ENCODE assay signal across 9 mouse cellular contexts in genomic region chr8:95175808-95176207, GRCm38 (mm10). TPM values are rescaled to one million over a fixed set of nuclear protein-coding genes. Genes with fewer than 3 reads are reported as not detected.
DNase-seq lines count a peak whose midpoint lies in the region; ATAC-seq lines count a peak whose summit lies in the region.
"Had no signal": no experiment of that assay in that cellular context is flagged by ENCODE, and none has a peak within 500 bp of the region (broad histone marks: within the 10 kb centered on the region; RNA-seq: fewer than 3 reads in every experiment).

No protein-coding gene starts in this region.

- ATAC-seq in hindbrain, embryonic 14.5 days (ENCODE audit: low FRiP score): peak; percentile 91
- no peak for ATAC-seq in kidney, embryonic 14.5 days (ENCODE audit: low FRiP score, low TSS enrichment)
- no peak for ATAC-seq in kidney, embryonic 16.5 days (ENCODE audit: low FRiP score, low TSS enrichment)

- H3K9ac ChIP-seq in hindbrain, embryonic 14.5 days: peak overlapping the region; percentile 50; the same call in 1 of the 2 replicates
- no peak overlapping the region for H3K9ac ChIP-seq in kidney, embryonic 14.5 days (ENCODE audit: low read depth, low read length)
- H3K9ac ChIP-seq in kidney, embryonic 16.5 days (replicated peaks; ENCODE audit: low read length): no peak overlapping the region
- H3K9ac ChIP-seq: liver, embryonic 14.5 days had no signal

- peak overlapping the region; percentile 94 for H3K27ac ChIP-seq in hindbrain, embryonic 14.5 days
- no peak overlapping the region for H3K27ac ChIP-seq in kidney, embryonic 14.5 days (ENCODE audit: low read depth, low read length)
- H3K27ac ChIP-seq in kidney, embryonic 16.5 days (ENCODE audit: low read length): no peak overlapping the region
- H3K27ac ChIP-seq: liver, embryonic 14.5 days had no signal

- no peaks in the 10 kb centered on the region for H3K27me3 ChIP-seq in hindbrain, embryonic 14.5 days (ENCODE audit: control insufficient read depth, insufficient read depth, low read length)
- H3K27me3 ChIP-seq in kidney, embryonic 14.5 days (ENCODE audit: control insufficient read depth, insufficient read depth, low read length): no peaks in the 10 kb centered on the region
- no peaks in the 10 kb centered on the region for H3K27me3 ChIP-seq in kidney, embryonic 16.5 days (ENCODE audit: insufficient read depth, low read length)

- H3K4me1 ChIP-seq in hindbrain, embryonic 14.5 days (replicated peaks; ENCODE audit: control insufficient read depth, insufficient read depth, low read length): peaks cover 17% of the 10 kb centered on the region
- H3K4me1 ChIP-seq in kidney, embryonic 14.5 days (ENCODE audit: control insufficient read depth, insufficient read depth, low read length): no peaks in the 10 kb centered on the region
- H3K4me1 ChIP-seq in kidney, embryonic 16.5 days (ENCODE audit: insufficient read depth, low read length): no peaks in the 10 kb centered on the region

- peak; percentile 42 for DNase-seq in adrenal gland, postnatal 10 days
- peak; percentile 4 for DNase-seq in cerebellum, adult 9-10 months
- DNase-seq in hindbrain, embryonic 14.5 days (ENCODE audit: low spot score): peak; percentile 77
- DNase-seq in mesoderm, embryonic 11.5 days (ENCODE audit: low read depth, low spot score): peak; percentile 23
- no peak for DNase-seq in liver
- DNase-seq in kidney, postnatal 36 days: no peak

- WGBS in hindbrain, embryonic 14.5 days: 18% methylated on average over 18 of the region's 18 CpGs
- WGBS in kidney, embryonic 14.5 days: 71% methylated on average over 18 of the region's 18 CpGs
- 66% methylated on average over 18 of the region's 18 CpGs for WGBS in kidney, embryonic 16.5 days

- H3K4me2 ChIP-seq in hindbrain, embryonic 14.5 days (replicated peaks): peak overlapping the region; percentile 31
- no peak overlapping the region for H3K4me2 ChIP-seq in kidney, embryonic 14.5 days (replicated peaks; ENCODE audit: low read depth, low read length)
- H3K4me2 ChIP-seq in kidney, embryonic 16.5 days (replicated peaks; ENCODE audit: low read depth, low read length): no peak overlapping the region

- H3K36me3 ChIP-seq in hindbrain, embryonic 14.5 days (replicated peaks; ENCODE audit: control insufficient read depth, insufficient read depth): no peaks in the 10 kb centered on the region
- no peaks in the 10 kb centered on the region for H3K36me3 ChIP-seq in kidney, embryonic 14.5 days (ENCODE audit: control insufficient read depth, insufficient read depth, low read length)
- no peaks in the 10 kb centered on the region for H3K36me3 ChIP-seq in kidney, embryonic 16.5 days (ENCODE audit: insufficient read depth, low read length)

- H3K9me3 ChIP-seq in hindbrain, embryonic 14.5 days (ENCODE audit: control insufficient read depth, low read length): no peaks in the 10 kb centered on the region
- no peaks in the 10 kb centered on the region for H3K9me3 ChIP-seq in kidney, embryonic 14.5 days (ENCODE audit: control insufficient read depth, low read length)
- H3K9me3 ChIP-seq in kidney, embryonic 16.5 days (ENCODE audit: low read length): no peaks in the 10 kb centered on the region

- H3K4me3 ChIP-seq in hindbrain, embryonic 14.5 days (replicated peaks; ENCODE audit: low read length): no peak overlapping the region
- H3K4me3 ChIP-seq in kidney, embryonic 14.5 days (ENCODE audit: low read length): no peak overlapping the region
- no peak overlapping the region for H3K4me3 ChIP-seq in kidney, embryonic 16.5 days (ENCODE audit: low read length)

RNA-seq across cellular contexts. Expression of gene Kifc3, which starts 26.8 kb away (rescaled TPM):
- 10 to 100 TPM; 80.0 to 89.0 TPM for total RNA-seq in adrenal gland, postnatal 10 days (2021)
- 22.0 and 24.2 TPM in 2 replicates for polyA plus RNA-seq in hindbrain, embryonic 14.5 days (2014; fragmentation: Nextera tagmentation; extraction: Ambion mirVana)
- polyA plus RNA-seq in kidney, embryonic 14.5 days (2014; fragmentation: Nextera tagmentation; extraction: Ambion mirVana): 13.5 and 19.8 TPM in 2 replicates
- 32.5 and 37.7 TPM in 2 replicates for polyA plus RNA-seq in kidney, embryonic 16.5 days (2015; fragmentation: Nextera tagmentation; extraction: Ambion mirVana)

Comparison
In these comparisons a context has a peak if more than half of its experiments do, and no peak if none do; other contexts are left out.
1. DNase-seq: peak in adrenal gland, postnatal 10 days (single experiment), cerebellum, adult 9-10 months (single experiment), hindbrain, embryonic 14.5 days (single experiment) and mesoderm, embryonic 11.5 days (single experiment); none in liver (single experiment) and kidney, postnatal 36 days (0 of 2).